Mouse (Mus musculus) midbrain, embryonic 11.5 days (tissue): Measurements from ENCODE around the gene Sobp. TPM values are rescaled to one million over a fixed set of nuclear protein-coding genes. Genes with fewer than 3 reads are reported as not detected.
A peak's percentile ranks its signal among the peaks of the same experiment; 100 is the strongest.

Experiments used
- ATAC-seq: fragments of 200-750 bp; cut with Nextera tagmentation; 2 replicates; pipeline ENCODE4 v1.8.0; 2017; ENCODE audit warnings: moderate TSS enrichment, moderate library complexity; ENCODE audit not compliant: low FRiP score
- DNase-seq: peaks from one replicate; pipeline ENCODE4 v3.0.0; 2015; ENCODE audit warnings: low spot score; ENCODE audit errors: missing footprints
- H3K27ac ChIP-seq: fragments of 300-500 bp; sonication (generic); 2 replicates; pipeline ENCODE4 v1.5.1; 2014; ENCODE audit warnings: low read depth, low read length
- H3K27me3 ChIP-seq: fragments of 300-500 bp; sonication (generic); 2 replicates; pipeline ENCODE4 v1.6.1; 2014; ENCODE audit warnings: mild to moderate bottlenecking, low read length, moderate library complexity, mixed read lengths; ENCODE audit not compliant: control insufficient read depth, insufficient read depth
- H3K36me3 ChIP-seq: fragments of 300-500 bp; sonication (generic); 2 replicates; pipeline ENCODE4 v1.6.1; 2014; ENCODE audit warnings: mild to moderate bottlenecking, low read length, moderate library complexity, mixed read lengths; ENCODE audit not compliant: control insufficient read depth, insufficient read depth
- H3K4me1 ChIP-seq: fragments of 300-500 bp; sonication (generic); 2 replicates; pipeline ENCODE4 v1.6.1; 2014; ENCODE audit warnings: low read length; ENCODE audit not compliant: control insufficient read depth, insufficient read depth
- H3K4me2 ChIP-seq: fragments of 300-500 bp; sonication (generic); 2 replicates; pipeline ENCODE4 v1.6.1; 2014; ENCODE audit warnings: mild to moderate bottlenecking, moderate library complexity
- H3K4me3 ChIP-seq: fragments of 300-500 bp; sonication (generic); 2 replicates; pipeline ENCODE4 v1.5.1; 2014; ENCODE audit warnings: low read depth, low read length
- H3K9ac ChIP-seq: fragments of 300-500 bp; sonication (generic); 2 replicates; pipeline ENCODE4 v1.6.1; 2014; ENCODE audit warnings: low read length
- H3K9me3 ChIP-seq: fragments of 300-500 bp; sonication (generic); 2 replicates; pipeline ENCODE4 v1.6.1; 2016; ENCODE audit warnings: low read length; ENCODE audit not compliant: control insufficient read depth
- WGBS: fragments of 180-500 bp; shearing (Covaris S2); extraction: QIAGEN DNeasy Blood & Tissue Kit; methylation state at CpG from one replicate; pipeline ENCODE4 v1.1.7; 2014; 5-methylcytosine and 5-hydroxymethylcytosine counted together
- polyA plus RNA-seq: library from polyadenylated mRNA; unstranded; fragments of >200 nt; fragmentation: Nextera tagmentation; extraction: Ambion mirVana; gene quantifications from 2 replicates; pipeline ENCODE4 v1.2.1, GENCODE M21; 2014

Gene Sobp
- polyA plus RNA-seq, 1 experiment from 2014 or later = 5.8 TPM

GRCm38 (mm10) chr10:42968332-42968731, 206.0 kb downstream of the Sobp start:
- H3K9me3 ChIP-seq = no peaks in the 10 kb centered on the region
- H3K4me2 ChIP-seq = no peak overlapping the region
- H3K27ac ChIP-seq = no peak overlapping the region
- H3K27me3 ChIP-seq = no peaks in the 10 kb centered on the region
- DNase-seq (no peak), ATAC-seq (no peak)
- H3K36me3 ChIP-seq = no peaks in the 10 kb centered on the region
- peaks cover 7% of the 10 kb centered on the region for H3K4me1 ChIP-seq
- WGBS = 3% methylated on average over 2 of the region's 2 CpGs
- no peak overlapping the region for H3K9ac ChIP-seq
- no peak overlapping the region for H3K4me3 ChIP-seq

- peaks cover 5% of the 10 kb centered on the region for H3K4me1 ChIP-seq
- H3K9ac ChIP-seq = no peak overlapping the region
- 92% methylated on average over 2 of the region's 2 CpGs for WGBS
- H3K9me3 ChIP-seq = no peaks in the 10 kb centered on the region
- ATAC-seq (no peak), DNase-seq (peak; percentile 57)
- H3K4me2 ChIP-seq = no peak overlapping the region
- no peaks in the 10 kb centered on the region for H3K36me3 ChIP-seq
- H3K27me3 ChIP-seq = no peaks in the 10 kb centered on the region
- no peak overlapping the region for H3K27ac ChIP-seq
- H3K4me3 ChIP-seq = no peak overlapping the region
Measured at GRCm38 (mm10) chr10:42963061-42963460, 211.3 kb downstream of the Sobp start.

- Histone ChIP-seq H3K4me1 (peaks cover 5% of the 10 kb centered on the region), H3K4me2 (no peak overlapping the region), H3K9ac (no peak overlapping the region), H3K27ac (no peak overlapping the region), H3K27me3 (no peaks in the 10 kb centered on the region), H3K36me3 (no peaks in the 10 kb centered on the region), H3K4me3 (no peak overlapping the region), H3K9me3 (no peaks in the 10 kb centered on the region)
- DNase-seq = no peak
- 93% methylated on average over 13 of the region's 13 CpGs for WGBS
- no peak for ATAC-seq
Measured at GRCm38 (mm10) chr10:42962655-42963054, 211.7 kb downstream of the Sobp start.

- no peak for ATAC-seq
- peaks cover 5% of the 10 kb centered on the region for H3K4me1 ChIP-seq
- no peaks in the 10 kb centered on the region for H3K36me3 ChIP-seq
- no peak for DNase-seq
- no peak overlapping the region for H3K9ac ChIP-seq
- WGBS = 85% methylated on average over 6 of the region's 6 CpGs
- no peaks in the 10 kb centered on the region for H3K9me3 ChIP-seq
- H3K4me3 ChIP-seq = no peak overlapping the region
- H3K27me3 ChIP-seq = peaks cover 3% of the 10 kb centered on the region; the same call in 1 of the 2 replicates
- no peak overlapping the region for H3K4me2 ChIP-seq
- H3K27ac ChIP-seq = no peak overlapping the region
Measured at GRCm38 (mm10) chr10:42962181-42962601, 212.1 kb downstream of the Sobp start.

GRCm38 (mm10) chr10:42961771-42962170, 212.6 kb downstream of the Sobp start:
- Histone ChIP-seq H3K9ac (no peak overlapping the region), H3K4me3 (no peak overlapping the region), H3K27me3 (peaks cover 5% of the 10 kb centered on the region; the same call in 1 of the 2 replicates), H3K4me2 (no peak overlapping the region), H3K27ac (no peak overlapping the region), H3K4me1 (peaks cover 5% of the 10 kb centered on the region), H3K36me3 (no peaks in the 10 kb centered on the region), H3K9me3 (no peaks in the 10 kb centered on the region)
- ATAC-seq (no peak), DNase-seq (no peak)
- WGBS = 65% methylated on average over 6 of the region's 6 CpGs

- ATAC-seq (peak; percentile 68), DNase-seq (peak; percentile 88)
- H3K4me2 ChIP-seq = no peak overlapping the region; the same call in 1 of the 2 replicates
- H3K27me3 ChIP-seq = peaks cover 5% of the 10 kb centered on the region; the same call in 1 of the 2 replicates
- no peak overlapping the region for H3K4me3 ChIP-seq
- H3K36me3 ChIP-seq = no peaks in the 10 kb centered on the region
- H3K9me3 ChIP-seq = no peaks in the 10 kb centered on the region
- no peak overlapping the region for H3K27ac ChIP-seq
- WGBS = 54% methylated on average over 4 of the region's 4 CpGs
- H3K4me1 ChIP-seq = peaks cover 5% of the 10 kb centered on the region
- no peak overlapping the region for H3K9ac ChIP-seq
Measured at GRCm38 (mm10) chr10:42958686-42959085, 215.6 kb downstream of the Sobp start.

GRCm38 (mm10) chr10:42957881-42958651, 216.3 kb downstream of the Sobp start:
- peaks cover 5% of the 10 kb centered on the region; the same call in 1 of the 2 replicates for H3K27me3 ChIP-seq
- peak overlapping the region; percentile 41; the same call in 1 of the 2 replicates for H3K9ac ChIP-seq
- no peak overlapping the region for H3K27ac ChIP-seq
- 6% methylated on average over 21 of the region's 21 CpGs for WGBS
- no peaks in the 10 kb centered on the region for H3K9me3 ChIP-seq
- peak overlapping the region; percentile 45 for H3K4me2 ChIP-seq
- H3K4me1 ChIP-seq = peaks cover 5% of the 10 kb centered on the region
- H3K4me3 ChIP-seq = peak overlapping the region; percentile 27
- H3K36me3 ChIP-seq = no peaks in the 10 kb centered on the region
- ATAC-seq = peak; percentile 82
- peak; percentile 97 for DNase-seq

- Histone ChIP-seq H3K36me3 (no peaks in the 10 kb centered on the region), H3K4me1 (peaks cover 9% of the 10 kb centered on the region), H3K9me3 (no peaks in the 10 kb centered on the region), H3K4me3 (no peak overlapping the region), H3K9ac (no peak overlapping the region), H3K27me3 (peaks cover 5% of the 10 kb centered on the region; the same call in 1 of the 2 replicates), H3K4me2 (no peak overlapping the region), H3K27ac (no peak overlapping the region)
- no peak for ATAC-seq
- 94% methylated on average over 3 of the region's 3 CpGs for WGBS
- DNase-seq = no peak
Measured at GRCm38 (mm10) chr10:42955205-42955604, 219.1 kb downstream of the Sobp start.

GRCm38 (mm10) chr10:42953601-42954000, 220.7 kb downstream of the Sobp start:
- 72% methylated on average over 5 of the region's 5 CpGs for WGBS
- peaks cover 7% of the 10 kb centered on the region for H3K4me1 ChIP-seq

More at GRCm38 (mm10) chr10:42953601-42954000, 220.7 kb downstream of the Sobp start:
- H3K9ac ChIP-seq = no peak overlapping the region
- H3K4me3 ChIP-seq = no peak overlapping the region
- no peaks in the 10 kb centered on the region for H3K36me3 ChIP-seq
- no peak overlapping the region for H3K27ac ChIP-seq
- H3K4me2 ChIP-seq = no peak overlapping the region
- DNase-seq = no peak
- ATAC-seq = no peak
- peaks cover 5% of the 10 kb centered on the region; the same call in 1 of the 2 replicates for H3K27me3 ChIP-seq
- no peaks in the 10 kb centered on the region for H3K9me3 ChIP-seq
